Mouse (Mus musculus) cerebellum, adult (tissue): ENCODE measurements around the gene Eif2b1.
A peak's percentile ranks its signal among the peaks of the same experiment; 100 is the strongest.
"Not testable (repeated sequence)": the region's sequence is repeated elsewhere in the genome, so short reads cannot be mapped to it uniquely, and the experiment has no call there.

Experiments used
- ATAC-seq: cut with Nextera tagmentation; 2 replicates; pipeline ENCODE4 v1.9.2; 2017; ENCODE audit warnings: mild to moderate bottlenecking, moderate library complexity, mixed read lengths; ENCODE audit not compliant: insufficient number of reproducible peaks, low FRiP score, low TSS enrichment

Eif2b1 gene

GRCm38 (mm10) chr5:124551349-124552093, 27.4 kb downstream of the Eif2b1 start:
- ATAC-seq: not testable (repeated sequence)

- not testable (repeated sequence) for ATAC-seq
Observed at GRCm38 (mm10) chr5:124550737-124551136, 28.2 kb downstream of the Eif2b1 start.

DNA sequence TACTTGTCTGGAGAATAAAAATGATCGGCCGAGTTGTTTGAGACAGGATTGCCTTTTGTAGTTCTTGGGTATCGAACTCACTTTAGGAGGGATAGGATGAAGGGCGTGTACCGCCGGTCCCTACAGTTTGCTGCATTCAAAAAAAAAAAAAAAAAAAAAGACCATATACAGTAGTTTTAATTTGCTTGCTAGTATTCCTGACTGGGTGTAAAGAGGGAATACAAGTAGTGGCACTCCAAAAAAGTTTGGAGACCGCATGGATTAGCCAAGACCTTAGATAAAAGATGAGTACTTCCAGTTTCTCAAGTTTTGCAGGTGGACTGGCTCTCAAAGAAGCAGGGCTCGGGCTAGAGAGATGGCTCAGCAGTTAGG, 37.3 kb downstream of the Eif2b1 start:
- no peak for ATAC-seq

DNA sequence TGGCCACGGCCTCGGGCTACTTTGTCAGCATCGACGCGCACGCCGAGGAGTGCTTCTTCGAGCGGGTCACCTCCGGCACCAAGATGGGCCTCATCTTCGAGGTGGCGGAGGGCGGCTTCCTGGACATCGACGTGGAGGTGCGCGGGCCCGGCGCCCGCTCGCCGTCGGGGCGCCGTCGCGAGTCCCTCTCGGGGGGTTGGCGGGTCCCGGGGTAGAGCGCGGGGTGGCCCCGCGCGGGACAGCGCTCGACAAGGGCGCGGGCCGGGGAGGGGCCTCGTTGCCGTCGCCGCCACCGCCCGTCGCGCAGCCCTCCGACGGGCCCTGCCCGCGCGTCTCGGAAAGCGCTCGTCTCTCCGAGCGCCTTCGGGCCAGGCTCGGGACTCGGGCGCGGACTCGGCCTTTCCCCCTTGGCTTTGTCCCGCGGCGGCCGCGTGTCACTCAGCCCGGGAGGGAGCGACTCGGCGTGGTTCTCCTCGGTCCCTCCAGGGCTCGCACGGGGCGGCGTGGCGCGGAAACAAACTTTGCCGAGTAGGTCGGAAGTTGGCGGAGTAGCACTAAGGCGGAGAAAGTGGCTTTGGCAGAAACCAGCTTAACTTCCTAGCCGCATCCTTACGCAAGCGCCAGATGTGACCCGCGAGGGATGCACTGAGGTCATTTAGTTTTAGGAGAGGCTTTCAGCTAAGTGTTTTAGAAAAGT, 37.9 kb downstream of the Eif2b1 start:
- peak; percentile 50; the same call in 1 of the 2 replicates for ATAC-seq

DNA sequence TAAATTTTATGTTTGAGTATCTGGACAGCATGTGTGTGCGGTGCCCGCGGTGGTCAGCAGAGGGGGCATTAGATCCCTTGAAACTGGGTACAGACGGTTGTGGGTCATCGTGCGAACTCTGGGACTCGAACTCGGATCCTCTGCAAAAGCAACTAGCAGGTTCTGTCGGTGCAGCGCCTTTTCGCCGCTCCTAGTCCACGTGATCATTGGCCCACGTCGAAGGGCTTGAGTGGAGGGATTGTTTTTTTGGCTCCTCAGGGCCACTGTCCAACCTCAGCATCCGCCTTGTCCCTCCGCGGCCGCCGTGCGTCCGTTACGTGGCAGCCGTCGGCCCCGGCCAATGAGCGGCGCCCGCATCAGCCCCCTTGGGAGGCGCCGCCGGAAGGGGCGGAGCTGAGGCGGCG, 38.5 kb downstream of the Eif2b1 start, which contains the start of gene Tmed2:
Tmed2 (plus strand) TSS at position 313 of the 404 bp plus-strand sequence.
- peak; percentile 93 for ATAC-seq

GRCm38 (mm10) chr5:124539905-124540304, 39.0 kb downstream of the Eif2b1 start:
- no peak for ATAC-seq

DNA sequence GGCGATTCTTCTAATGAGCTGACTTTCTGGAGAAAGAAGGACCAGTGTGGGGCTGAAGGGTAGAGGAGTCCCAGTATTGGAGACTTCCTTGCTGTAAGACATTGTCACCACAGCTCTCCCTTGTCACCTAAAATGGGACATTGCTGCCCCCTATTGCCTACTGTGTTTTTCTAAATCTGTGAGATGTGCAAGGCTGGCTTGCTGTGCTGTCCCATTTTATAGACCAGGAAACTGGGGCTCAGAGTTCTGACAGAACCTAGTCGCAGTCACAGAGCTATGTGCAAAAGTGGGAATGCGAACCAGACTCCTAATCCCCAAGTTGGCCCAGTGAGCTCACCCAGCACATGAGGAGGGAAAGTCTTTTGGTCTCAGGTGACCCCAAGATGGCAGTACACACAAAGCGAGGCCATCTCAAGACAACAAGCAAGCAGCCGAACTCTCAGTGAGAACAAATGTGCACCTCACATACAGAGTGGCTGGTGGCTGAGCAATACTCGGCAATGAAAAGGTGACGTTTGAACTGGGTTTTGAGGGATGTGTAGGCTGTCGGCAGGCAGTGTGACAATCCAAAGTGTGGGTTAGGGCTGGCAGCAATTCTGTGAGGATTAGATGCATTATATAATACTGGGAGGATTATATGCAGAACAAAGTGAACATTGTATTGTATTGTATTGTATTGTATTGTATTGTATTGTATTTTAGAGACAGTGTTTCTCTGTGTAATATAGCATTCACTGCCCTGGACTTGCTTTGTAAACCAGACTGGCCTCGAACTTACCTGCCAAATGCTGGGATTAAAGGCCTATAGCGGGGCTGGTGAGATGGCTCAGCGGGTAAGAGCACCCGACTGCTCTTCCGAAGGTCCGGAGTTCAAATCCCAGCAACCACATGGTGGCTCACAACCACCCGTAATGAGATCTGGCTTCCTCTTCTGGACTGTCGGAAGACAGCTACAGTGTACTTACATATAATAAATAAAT, 39.8 kb downstream of the Eif2b1 start:
- no peak for ATAC-seq

DNA sequence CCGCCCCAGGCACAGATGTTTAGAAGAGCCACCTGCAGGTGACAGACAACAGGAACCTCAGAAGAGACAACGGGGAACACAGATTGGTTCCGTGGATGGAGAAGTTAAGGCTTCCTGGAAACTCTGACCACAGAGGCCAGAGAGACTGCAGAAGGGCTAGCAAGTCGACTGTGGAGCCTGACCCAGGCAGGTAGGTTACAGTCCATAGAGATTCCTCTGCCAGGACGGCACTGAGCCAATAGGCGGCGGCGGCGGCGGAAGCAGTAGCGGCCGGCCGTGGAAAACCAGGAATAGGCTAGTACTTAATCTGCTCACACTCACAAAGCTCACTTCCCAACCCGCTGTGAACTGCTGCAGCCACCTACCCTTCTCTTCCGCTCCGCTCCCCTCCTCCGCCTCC, 42.2 kb downstream of the Eif2b1 start:
- ATAC-seq: no peak

- ATAC-seq: no peak
Observed at GRCm38 (mm10) chr5:124535016-124535415, 43.9 kb downstream of the Eif2b1 start.

GRCm38 (mm10) chr5:124532451-124532850, 46.5 kb downstream of the Eif2b1 start:
- no peak for ATAC-seq

GRCm38 (mm10) chr5:124531583-124531930, 47.4 kb downstream of the Eif2b1 start:
- 0 out of 2 replicates have a peak, but pooled peaks have one; percentile 31 for ATAC-seq

DNA sequence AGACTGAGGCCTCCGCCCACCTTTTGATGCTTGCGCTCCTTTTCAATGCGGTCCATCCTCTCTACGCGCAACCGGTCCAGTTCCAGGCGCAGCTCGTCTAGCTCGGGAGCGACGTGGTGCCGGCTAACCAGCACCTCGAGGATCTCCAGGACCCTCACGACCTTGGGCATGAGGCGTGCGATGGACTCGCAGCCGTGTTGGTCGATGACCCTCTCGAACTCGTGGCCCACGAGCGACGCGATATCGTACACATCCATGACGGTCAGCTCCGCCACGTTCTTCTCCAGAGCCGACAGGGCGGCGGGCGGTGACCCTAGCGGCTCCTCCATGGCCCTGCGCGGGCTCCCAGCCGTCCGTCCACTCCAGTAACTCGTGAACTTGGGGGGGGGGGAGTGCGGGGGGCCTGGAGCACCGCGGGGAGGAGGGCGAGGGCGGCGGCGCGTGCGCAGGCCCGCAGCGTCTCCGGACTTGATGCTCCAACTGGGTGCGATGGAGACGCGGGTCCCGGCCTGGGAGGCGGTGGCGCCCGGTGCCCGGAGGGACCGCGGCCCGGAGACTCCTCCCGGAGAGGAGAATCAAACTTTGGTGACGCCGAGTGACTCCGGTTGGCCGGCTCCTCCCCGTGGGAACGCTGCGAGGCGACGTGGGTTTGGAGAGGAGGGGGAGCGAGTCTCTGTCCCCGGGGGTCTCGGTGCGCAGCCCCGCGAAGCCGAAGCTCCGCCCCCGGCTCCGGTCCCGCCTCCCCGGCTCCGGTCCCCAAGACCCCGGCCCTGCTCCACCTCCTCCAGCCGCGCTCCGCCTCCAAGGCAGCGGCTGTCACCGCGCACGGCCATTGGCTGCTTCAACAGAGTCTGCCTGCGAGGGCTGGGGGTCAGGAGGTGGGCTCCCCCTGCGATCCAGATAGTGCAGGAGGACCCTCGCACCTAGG, 48.0 kb downstream of the Eif2b1 start, which contains the start of gene Rilpl1:
Rilpl1 (minus strand) TSS at position 737 of the 928 bp plus-strand sequence.
- ATAC-seq: peak; percentile 56; the same call in 1 of the 2 replicates

DNA sequence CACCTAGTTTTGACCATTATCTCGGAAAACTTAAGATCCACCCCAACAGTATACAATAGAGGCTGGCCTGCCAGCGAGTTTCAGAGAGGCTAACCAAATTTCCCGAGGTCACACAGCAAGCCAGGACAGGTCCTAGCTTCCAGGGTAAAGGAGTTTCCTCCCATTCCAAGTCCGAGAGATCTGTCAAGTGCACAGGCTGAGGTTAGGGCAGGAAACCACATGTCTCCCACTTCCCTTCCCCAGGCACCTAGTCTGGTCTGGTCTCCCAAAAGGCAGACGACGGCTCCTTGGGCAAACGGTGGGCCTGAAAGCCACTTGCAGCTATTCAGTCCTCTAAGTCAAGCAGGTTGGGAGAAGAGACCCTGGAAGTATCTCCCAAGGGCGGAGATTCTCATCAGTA, 49.2 kb downstream of the Eif2b1 start:
- ATAC-seq: no peak

GRCm38 (mm10) chr5:124529191-124529651, 49.7 kb downstream of the Eif2b1 start:
- no peak for ATAC-seq

DNA sequence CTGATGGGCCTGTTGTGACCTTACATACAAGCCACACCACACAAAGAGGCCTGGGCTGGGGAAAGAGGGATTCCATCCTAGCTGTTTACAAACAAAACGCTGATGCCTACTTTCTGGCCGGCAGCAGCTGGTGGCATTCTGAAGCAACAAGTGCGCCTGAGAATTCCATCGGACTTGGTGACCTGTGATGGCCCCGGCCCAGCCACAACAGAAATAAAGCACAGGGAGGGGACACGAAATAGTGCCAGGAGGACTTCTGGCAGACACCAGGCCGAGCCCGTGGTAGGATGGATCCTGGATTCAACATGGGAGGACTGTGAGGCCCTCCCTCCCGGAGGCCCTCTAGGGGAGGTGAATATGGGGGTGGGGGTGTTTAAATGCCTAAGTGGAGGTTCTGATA, 50.1 kb downstream of the Eif2b1 start:
- no peak for ATAC-seq

DNA sequence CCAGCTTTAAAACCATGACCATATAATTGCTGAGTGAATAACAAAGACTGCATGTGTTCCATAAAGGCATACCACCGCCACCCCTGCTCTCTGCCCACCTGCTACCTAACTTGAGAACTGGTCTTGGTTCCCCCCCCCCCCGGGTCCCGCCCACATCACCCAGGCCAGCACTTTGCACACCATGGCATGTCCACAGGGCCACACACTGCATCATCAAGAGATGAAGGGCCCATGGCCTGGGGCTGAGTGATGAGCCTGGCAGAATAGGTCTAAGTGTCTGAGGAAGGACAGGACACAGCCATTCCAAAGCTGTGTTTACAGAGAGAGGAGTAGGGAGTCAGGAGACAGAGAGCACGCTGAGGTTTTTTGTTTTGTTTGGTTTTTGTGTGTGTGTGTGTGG, 50.6 kb downstream of the Eif2b1 start:
- no peak for ATAC-seq

DNA sequence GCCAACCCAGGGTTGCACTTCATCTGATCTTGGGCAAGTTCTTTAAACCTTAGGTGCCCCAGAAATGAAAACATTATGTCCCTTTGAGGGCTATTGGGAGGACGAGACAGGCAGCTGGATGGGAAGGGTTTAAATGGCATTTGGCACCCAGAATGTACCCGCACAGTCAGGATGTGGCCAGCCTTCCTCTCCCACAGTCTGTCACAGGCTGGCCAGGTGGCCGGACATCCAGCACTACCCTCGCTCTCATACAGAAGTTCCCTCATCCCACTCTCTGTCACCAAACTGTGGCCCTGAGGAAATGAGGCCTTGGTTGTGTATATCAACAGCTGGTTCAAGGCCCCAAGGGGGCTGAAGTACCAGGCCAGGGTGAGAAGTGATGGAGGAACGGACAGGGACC, 54.0 kb downstream of the Eif2b1 start:
- no peak for ATAC-seq

DNA sequence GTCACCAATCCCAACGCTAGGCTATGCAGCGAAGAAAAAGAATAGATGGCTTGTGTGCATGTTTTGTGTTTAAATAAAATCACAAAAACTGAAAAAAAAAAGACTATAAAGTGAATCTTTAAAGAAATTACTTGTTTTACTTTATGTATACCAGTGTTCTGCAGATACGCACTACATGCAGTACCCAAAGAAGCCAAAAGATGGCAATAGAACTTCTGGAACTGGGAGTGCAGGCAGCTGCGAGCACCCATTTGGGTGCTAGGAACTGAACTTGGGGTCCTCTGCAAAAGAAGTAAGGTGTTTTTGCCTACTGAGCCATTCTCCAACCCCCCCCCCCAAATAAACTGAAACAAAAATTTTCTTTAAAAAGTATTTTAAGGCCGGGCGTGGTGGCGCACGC, 55.9 kb downstream of the Eif2b1 start:
- no peak for ATAC-seq

GRCm38 (mm10) chr5:124521588-124521987, 57.3 kb downstream of the Eif2b1 start:
- ATAC-seq: no peak
